Mouse (Mus musculus) ES-Bruce4 (cell line): ENCODE measurements at regions not wholly inside any gene's neighbourhood (a gene's known extent, or its start where the extent isn't known, plus 50 kb on each side); places are given as distances from the start of the nearest gene placed in this dataset.

Source experiments
- CTCF ChIP-seq: IDR thresholded peaks from one replicate; pipeline ENCODE4 v1.8.1; 2011; ENCODE audit warnings: low read depth, low read length
- EP300 ChIP-seq: IDR thresholded peaks from 2 replicates; pipeline ENCODE4 v1.6.1; 2011; ENCODE audit warnings: low read depth, low read length; ENCODE audit not compliant: insufficient read depth

DNA sequence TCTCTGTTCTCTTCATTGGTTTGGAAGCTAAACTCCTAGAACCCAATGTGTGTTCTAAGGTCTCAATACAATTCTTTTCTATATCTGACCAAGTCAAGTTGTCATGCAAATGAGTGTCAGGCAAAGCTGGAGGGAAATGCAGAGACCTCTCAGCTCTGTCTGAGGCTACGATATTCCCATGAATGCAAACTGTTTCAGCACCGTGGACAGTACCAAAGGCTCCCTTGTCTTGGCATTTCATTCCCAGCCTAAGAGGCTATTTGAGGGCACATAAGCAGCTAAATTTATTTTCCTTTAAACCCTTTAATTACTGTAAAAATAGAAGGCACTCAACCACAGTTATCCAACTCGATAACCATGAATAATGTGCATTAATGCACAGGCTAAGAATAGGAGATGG, 1633.5 kb upstream of the Gm6569 start:
- TF ChIP-seq EP300 (no peak), CTCF (no peak)
